Mouse (Mus musculus) hindbrain, embryonic 15.5 days (tissue): Measurements from ENCODE around the gene Olfr1046. TPM values are rescaled to one million over a fixed set of nuclear protein-coding genes. Genes with fewer than 3 reads are reported as not detected.
"Not testable (repeated sequence)": the region's sequence is repeated elsewhere in the genome, so short reads cannot be mapped to it uniquely, and the experiment has no call there.

ENCODE experiments used
- ATAC-seq: fragments of 200-750 bp; cut with Nextera tagmentation; 2 replicates; pipeline ENCODE4 v1.8.0; 2017; ENCODE audit warnings: low read depth, moderate number of reproducible peaks, moderate TSS enrichment; ENCODE audit not compliant: low FRiP score
- H3K27ac ChIP-seq: fragments of 300-500 bp; sonication (generic); replicated peaks from 2 replicates; pipeline ENCODE4 v1.5.1; 2015; ENCODE audit warnings: mild to moderate bottlenecking, inconsistent platforms
- H3K27me3 ChIP-seq: fragments of 300-500 bp; sonication (generic); 2 replicates; pipeline ENCODE4 v1.6.1; 2015; ENCODE audit warnings: control low read depth, inconsistent platforms
- H3K36me3 ChIP-seq: fragments of 300-500 bp; sonication (generic); 2 replicates; pipeline ENCODE4 v1.6.1; 2015; ENCODE audit warnings: control low read depth, inconsistent platforms
- H3K4me1 ChIP-seq: fragments of 300-500 bp; sonication (generic); replicated peaks from 2 replicates; pipeline ENCODE4 v1.6.1; 2015; ENCODE audit warnings: control low read depth, inconsistent platforms
- H3K4me2 ChIP-seq: fragments of 300-500 bp; sonication (generic); 2 replicates; pipeline ENCODE4 v1.6.1; 2015; ENCODE audit warnings: moderate library complexity, mild to moderate bottlenecking, inconsistent platforms
- H3K4me3 ChIP-seq: fragments of 300-500 bp; sonication (generic); 2 replicates; pipeline ENCODE4 v1.5.1; 2015; ENCODE audit warnings: mild to moderate bottlenecking, inconsistent platforms
- H3K9ac ChIP-seq: fragments of 300-500 bp; sonication (generic); 2 replicates; pipeline ENCODE4 v1.6.1; 2015; ENCODE audit warnings: inconsistent platforms
- H3K9me3 ChIP-seq: fragments of 300-500 bp; sonication (generic); 2 replicates; pipeline ENCODE4 v1.6.1; 2016; ENCODE audit warnings: control low read depth, inconsistent platforms
- WGBS: fragments of 180-500 bp; shearing (Covaris S2); methylation state at CpG from one replicate; pipeline ENCODE4 v1.1.7; 2015; 5-methylcytosine and 5-hydroxymethylcytosine counted together
- polyA plus RNA-seq: library from polyadenylated mRNA; unstranded; fragments of >200 nt; fragmentation: Nextera tagmentation; extraction: Ambion mirVana; gene quantifications from 2 replicates; pipeline ENCODE4 v1.2.1, GENCODE M21; 2015

The Olfr1046 gene
- not detected in 2 replicates for polyA plus RNA-seq

- no peaks in the 10 kb centered on the region for H3K9me3 ChIP-seq
- H3K27me3 ChIP-seq: no peaks in the 10 kb centered on the region
- no peak for ATAC-seq
- H3K9ac ChIP-seq: no peak within 1 kb of the TSS
- no peak within 1 kb of the TSS for H3K4me2 ChIP-seq
- H3K4me1 ChIP-seq: no peaks in the 10 kb centered on the region
- no peak within 1 kb of the TSS for H3K4me3 ChIP-seq
- no peak within 1 kb of the TSS for H3K27ac ChIP-seq
- 67% methylated on average over 2 of the region's 2 CpGs for WGBS
- H3K36me3 ChIP-seq: no peaks in the 10 kb centered on the region
Observed at GRCm38 (mm10) chr2:86219214-86219613, at the start of gene Olfr1046. Olfr1046 (minus strand) TSS chr2:86219314.

GRCm38 (mm10) chr2:86258228-86258627, 39.1 kb upstream of the Olfr1046 start, which contains the start of gene Olfr1049:
Olfr1049 (minus strand) TSS chr2:86258328.
- H3K4me3 ChIP-seq, H3K9ac ChIP-seq, H3K4me1 ChIP-seq, H3K9me3 ChIP-seq, H3K4me2 ChIP-seq, H3K27me3 ChIP-seq, ATAC-seq, H3K36me3 ChIP-seq, H3K27ac ChIP-seq: not testable (repeated sequence)

- Histone ChIP-seq H3K4me1 (no peaks in the 10 kb centered on the region), H3K27me3 (no peaks in the 10 kb centered on the region), H3K4me2 (no peak within 1 kb of the TSS), H3K4me3 (no peak within 1 kb of the TSS), H3K9ac (no peak within 1 kb of the TSS), H3K27ac (no peak within 1 kb of the TSS), H3K9me3 (no peaks in the 10 kb centered on the region), H3K36me3 (no peaks in the 10 kb centered on the region)
- no peak for ATAC-seq
Observed at GRCm38 (mm10) chr2:86240189-86240588, 21.1 kb upstream of the Olfr1046 start, which contains the start of gene Olfr1048. Olfr1048 (minus strand) TSS chr2:86240289.

GRCm38 (mm10) chr2:86231301-86231700, 12.2 kb upstream of the Olfr1046 start, which contains the start of gene Olfr1047:
Olfr1047 (minus strand) TSS chr2:86231401.
- H3K4me3 ChIP-seq: no peak within 1 kb of the TSS
- H3K36me3 ChIP-seq: no peaks in the 10 kb centered on the region
- H3K4me2 ChIP-seq: no peak within 1 kb of the TSS
- H3K27me3 ChIP-seq: no peaks in the 10 kb centered on the region
- no peaks in the 10 kb centered on the region for H3K9me3 ChIP-seq
- ATAC-seq: no peak
- no peak within 1 kb of the TSS for H3K27ac ChIP-seq
- H3K4me1 ChIP-seq: no peaks in the 10 kb centered on the region
- H3K9ac ChIP-seq: no peak within 1 kb of the TSS
- 98% methylated on average over 1 of the region's 1 CpGs for WGBS

GRCm38 (mm10) chr2:86202909-86203308, 16.2 kb downstream of the Olfr1046 start, which contains the start of gene Olfr1045:
Olfr1045 (minus strand) TSS chr2:86203009.
- H3K36me3 ChIP-seq: no peaks in the 10 kb centered on the region

GRCm38 (mm10) chr2:86195863-86196262, 23.3 kb downstream of the Olfr1046 start:
- 57% methylated on average over 1 of the region's 1 CpGs for WGBS
- H3K4me3 ChIP-seq: no peak overlapping the region
- H3K27me3 ChIP-seq: no peaks in the 10 kb centered on the region
- ATAC-seq: no peak
- no peak overlapping the region for H3K27ac ChIP-seq
- H3K4me1 ChIP-seq: no peaks in the 10 kb centered on the region
- no peaks in the 10 kb centered on the region for H3K9me3 ChIP-seq
- no peak overlapping the region for H3K4me2 ChIP-seq
- H3K36me3 ChIP-seq: no peaks in the 10 kb centered on the region
- H3K9ac ChIP-seq: no peak overlapping the region

More at GRCm38 (mm10) chr2:86202909-86203308, 16.2 kb downstream of the Olfr1046 start, which contains the start of gene Olfr1045:
- H3K27ac ChIP-seq: no peak within 1 kb of the TSS
- no peak for ATAC-seq
- H3K27me3 ChIP-seq: no peaks in the 10 kb centered on the region
- H3K4me2 ChIP-seq: no peak within 1 kb of the TSS
- H3K9ac ChIP-seq: no peak within 1 kb of the TSS
- H3K9me3 ChIP-seq: no peaks in the 10 kb centered on the region
- no peaks in the 10 kb centered on the region for H3K4me1 ChIP-seq
- H3K4me3 ChIP-seq: no peak within 1 kb of the TSS

- H3K4me3 ChIP-seq: no peak within 1 kb of the TSS
- no peak for ATAC-seq
- no peaks in the 10 kb centered on the region for H3K9me3 ChIP-seq
- H3K27me3 ChIP-seq: no peaks in the 10 kb centered on the region
- H3K4me1 ChIP-seq: no peaks in the 10 kb centered on the region
- H3K27ac ChIP-seq: no peak within 1 kb of the TSS
- H3K9ac ChIP-seq: no peak within 1 kb of the TSS
- no peaks in the 10 kb centered on the region for H3K36me3 ChIP-seq
- no peak within 1 kb of the TSS for H3K4me2 ChIP-seq
Observed at GRCm38 (mm10) chr2:86185583-86185982, 33.5 kb downstream of the Olfr1046 start, which contains the start of gene Olfr52. Olfr52 (minus strand) TSS chr2:86185683.

GRCm38 (mm10) chr2:86179950-86180349, 39.2 kb downstream of the Olfr1046 start:
- Histone ChIP-seq H3K36me3 (no peaks in the 10 kb centered on the region), H3K27me3 (no peaks in the 10 kb centered on the region), H3K4me3 (no peak overlapping the region), H3K9ac (no peak overlapping the region), H3K4me2 (no peak overlapping the region), H3K4me1 (no peaks in the 10 kb centered on the region), H3K27ac (no peak overlapping the region), H3K9me3 (no peaks in the 10 kb centered on the region)
- ATAC-seq: no peak
- WGBS: 76% methylated on average over 3 of the region's 3 CpGs

- no peak for ATAC-seq
- H3K4me1 ChIP-seq: no peaks in the 10 kb centered on the region
- no peaks in the 10 kb centered on the region for H3K9me3 ChIP-seq
- no peaks in the 10 kb centered on the region for H3K27me3 ChIP-seq
- no peak within 1 kb of the TSS for H3K9ac ChIP-seq
- no peak within 1 kb of the TSS for H3K4me2 ChIP-seq
- H3K4me3 ChIP-seq: no peak within 1 kb of the TSS
- no peak within 1 kb of the TSS for H3K27ac ChIP-seq
- no peaks in the 10 kb centered on the region for H3K36me3 ChIP-seq
Observed at GRCm38 (mm10) chr2:86177720-86178119, 41.4 kb downstream of the Olfr1046 start, which contains the start of gene Olfr1044. Olfr1044 (minus strand) TSS chr2:86177820.

GRCm38 (mm10) chr2:86175422-86175821, 43.7 kb downstream of the Olfr1046 start:
- not testable (repeated sequence) for H3K4me1 ChIP-seq, ATAC-seq, H3K4me3 ChIP-seq, H3K27me3 ChIP-seq, H3K4me2 ChIP-seq, H3K9me3 ChIP-seq, H3K27ac ChIP-seq, H3K36me3 ChIP-seq, H3K9ac ChIP-seq
- 82% methylated on average over 7 of the region's 7 CpGs for WGBS

- Histone ChIP-seq H3K27me3 (no peaks in the 10 kb centered on the region), H3K9ac (no peak within 1 kb of the TSS), H3K4me2 (no peak within 1 kb of the TSS), H3K27ac (no peak within 1 kb of the TSS), H3K4me1 (no peaks in the 10 kb centered on the region), H3K9me3 (no peaks in the 10 kb centered on the region), H3K4me3 (no peak within 1 kb of the TSS), H3K36me3 (no peaks in the 10 kb centered on the region)
- 96% methylated on average over 2 of the region's 2 CpGs for WGBS
- no peak for ATAC-seq
Observed at GRCm38 (mm10) chr2:86167422-86167821, 51.7 kb downstream of the Olfr1046 start, which contains the start of gene Olfr1043. Olfr1043 (minus strand) TSS chr2:86167522.
